Mouse (Mus musculus) hindbrain, embryonic 13.5 days (tissue): ENCODE data around the gene Actn1. TPM values are rescaled to one million over a fixed set of nuclear protein-coding genes. Genes with fewer than 3 reads are reported as not detected.
A peak's percentile ranks its signal among the peaks of the same experiment; 100 is the strongest.

Experiments
- ATAC-seq: fragments of 200-750 bp; cut with Nextera tagmentation; 2 replicates; pipeline ENCODE4 v1.8.0; 2017; ENCODE audit warnings: moderate TSS enrichment; ENCODE audit not compliant: low FRiP score
- H3K27ac ChIP-seq: fragments of 300-500 bp; sonication (generic); 2 replicates; pipeline ENCODE4 v1.5.1; 2015; ENCODE audit warnings: inconsistent platforms, mild to moderate bottlenecking, moderate library complexity
- H3K27me3 ChIP-seq: fragments of 300-500 bp; sonication (generic); 2 replicates; pipeline ENCODE4 v1.6.1; 2015; ENCODE audit warnings: mild to moderate bottlenecking, inconsistent platforms
- H3K36me3 ChIP-seq: fragments of 300-500 bp; sonication (generic); 2 replicates; pipeline ENCODE4 v1.6.1; 2015; ENCODE audit warnings: mild to moderate bottlenecking, inconsistent platforms
- H3K4me1 ChIP-seq: fragments of 300-500 bp; sonication (generic); replicated peaks from 2 replicates; pipeline ENCODE4 v1.6.1; 2015; ENCODE audit warnings: inconsistent platforms
- H3K4me2 ChIP-seq: fragments of 300-500 bp; sonication (generic); 2 replicates; pipeline ENCODE4 v1.6.1; 2015; ENCODE audit warnings: inconsistent platforms, mild to moderate bottlenecking, moderate library complexity
- H3K4me3 ChIP-seq: fragments of 300-500 bp; sonication (generic); 2 replicates; pipeline ENCODE4 v1.5.1; 2015; ENCODE audit warnings: mild to moderate bottlenecking, inconsistent platforms
- H3K9ac ChIP-seq: fragments of 300-500 bp; sonication (generic); 2 replicates; pipeline ENCODE4 v1.6.1; 2015; ENCODE audit warnings: mild to moderate bottlenecking, inconsistent platforms
- H3K9me3 ChIP-seq: fragments of 300-500 bp; sonication (generic); 2 replicates; pipeline ENCODE4 v1.6.1; 2016; ENCODE audit warnings: inconsistent platforms
- WGBS: fragments of 180-500 bp; shearing (Covaris S2); methylation state at CpG from one replicate; pipeline ENCODE4 v1.1.7; 2015; 5-methylcytosine and 5-hydroxymethylcytosine counted together
- polyA plus RNA-seq: library from polyadenylated mRNA; unstranded; fragments of >200 nt; fragmentation: Nextera tagmentation; extraction: Ambion mirVana; gene quantifications from 2 replicates; pipeline ENCODE4 v1.2.1, GENCODE M21; 2015

Gene Actn1
- polyA plus RNA-seq, 1 experiment from 2014 or later = 7.0 TPM

DNA sequence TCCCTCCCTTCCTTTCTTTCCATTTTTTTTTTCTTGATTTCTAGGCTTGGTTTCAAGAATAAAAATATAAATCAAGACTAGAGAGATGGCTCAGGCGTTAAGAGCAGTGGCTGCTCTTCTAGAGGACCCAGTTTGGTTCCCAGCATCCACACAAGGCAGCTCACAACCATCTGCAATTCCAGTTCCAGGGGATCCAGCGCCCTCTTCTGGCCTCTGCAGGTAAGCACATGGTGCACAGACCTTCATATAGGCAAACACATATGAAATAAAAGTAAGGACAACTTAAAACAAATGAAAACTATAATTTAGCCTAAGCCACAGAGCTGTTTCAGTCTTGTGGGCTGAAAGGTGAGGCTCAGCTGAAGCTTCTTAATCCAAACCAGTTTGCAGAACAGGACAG lies 60.4 kb downstream of the Actn1 start:
- Histone ChIP-seq H3K27me3 (no peaks in the 10 kb centered on the region), H3K9me3 (no peaks in the 10 kb centered on the region), H3K4me1 (peaks cover 16% of the 10 kb centered on the region), H3K36me3 (peaks cover 14% of the 10 kb centered on the region), H3K27ac (no peak overlapping the region), H3K4me2 (no peak overlapping the region), H3K9ac (no peak overlapping the region), H3K4me3 (no peak overlapping the region)
- WGBS = 72% methylated on average over 2 of the region's 2 CpGs
- ATAC-seq = no peak

DNA sequence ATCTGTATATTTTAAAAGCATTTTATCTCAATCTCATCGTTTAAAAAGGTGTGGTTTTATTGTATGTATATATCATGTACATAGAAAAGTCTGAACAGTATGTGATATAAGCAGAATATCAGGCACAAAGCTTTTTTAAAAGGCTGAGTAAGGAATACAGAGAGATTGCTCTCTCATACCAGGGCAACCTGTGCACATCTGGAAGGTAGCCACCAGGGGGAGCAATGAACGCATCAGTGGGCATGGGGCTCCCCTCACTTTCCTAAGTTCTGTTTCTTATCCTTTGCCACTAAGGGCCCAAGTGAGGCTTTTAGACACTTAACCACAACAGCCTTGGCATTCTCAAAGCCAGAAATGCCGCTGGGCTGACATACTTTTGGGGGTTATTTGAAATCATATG lies 61.7 kb downstream of the Actn1 start:
- peaks cover 6% of the 10 kb centered on the region for H3K4me1 ChIP-seq
- H3K9me3 ChIP-seq = no peaks in the 10 kb centered on the region
- H3K27ac ChIP-seq = no peak overlapping the region
- H3K9ac ChIP-seq = no peak overlapping the region
- peak; percentile 61; the same call in 1 of the 2 replicates for ATAC-seq
- WGBS = 31% methylated on average over 3 of the region's 3 CpGs
- no peak overlapping the region for H3K4me2 ChIP-seq
- no peaks in the 10 kb centered on the region for H3K27me3 ChIP-seq
- no peak overlapping the region for H3K4me3 ChIP-seq
- peaks cover 17% of the 10 kb centered on the region; the same call in 1 of the 2 replicates for H3K36me3 ChIP-seq

DNA sequence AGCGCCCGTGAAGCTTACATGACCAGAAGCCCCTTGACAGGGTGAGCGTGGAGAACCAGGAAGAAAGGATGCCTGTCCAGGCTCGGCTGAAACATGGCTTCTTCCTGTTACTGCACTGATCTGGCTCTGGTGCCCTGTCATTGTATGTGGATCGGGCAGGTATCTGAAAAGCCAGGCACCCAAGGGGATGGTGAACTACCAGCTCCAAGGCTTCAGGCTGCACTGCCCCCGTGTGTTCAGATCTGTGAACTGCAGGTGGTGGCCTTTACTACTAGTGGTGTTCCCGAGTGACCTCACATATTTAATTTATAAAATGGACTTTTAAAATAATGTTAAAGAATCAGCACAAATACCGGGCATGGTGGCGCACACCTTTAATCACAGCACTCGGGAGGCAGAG lies 62.8 kb downstream of the Actn1 start:
- no peak overlapping the region for H3K27ac ChIP-seq
- 77% methylated on average over 10 of the region's 10 CpGs for WGBS
- peaks cover 28% of the 10 kb centered on the region for H3K36me3 ChIP-seq
- H3K9ac ChIP-seq = no peak overlapping the region
- no peak for ATAC-seq
- no peaks in the 10 kb centered on the region for H3K27me3 ChIP-seq
- H3K4me1 ChIP-seq = no peaks in the 10 kb centered on the region
- H3K9me3 ChIP-seq = no peaks in the 10 kb centered on the region
- no peak overlapping the region for H3K4me3 ChIP-seq
- H3K4me2 ChIP-seq = no peak overlapping the region

DNA sequence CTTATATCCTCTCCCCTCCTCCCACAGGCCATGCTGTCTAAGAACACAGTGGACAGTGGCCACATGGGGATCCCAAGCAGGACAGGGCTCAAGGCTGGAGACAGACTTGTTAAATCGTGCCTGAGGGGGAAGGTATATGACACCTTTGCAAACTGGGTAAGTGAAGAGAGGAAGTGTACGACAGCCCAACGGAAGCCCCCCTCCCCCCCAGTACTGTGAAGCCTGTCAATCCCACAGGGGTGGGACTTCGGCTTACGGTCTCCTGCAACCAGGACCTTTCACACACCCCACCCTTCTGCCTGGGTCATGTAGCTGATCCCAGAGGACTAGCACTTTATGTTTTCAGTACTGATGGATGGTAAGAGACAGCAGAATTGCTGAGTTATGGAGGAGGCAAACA lies 68.4 kb downstream of the Actn1 start:
- ATAC-seq = no peak
- H3K36me3 ChIP-seq = peaks cover 46% of the 10 kb centered on the region
- no peak overlapping the region for H3K27ac ChIP-seq
- no peak overlapping the region for H3K9ac ChIP-seq
- H3K4me1 ChIP-seq = peaks cover 11% of the 10 kb centered on the region
- no peaks in the 10 kb centered on the region for H3K9me3 ChIP-seq
- WGBS = 85% methylated on average over 5 of the region's 5 CpGs
- no peak overlapping the region for H3K4me3 ChIP-seq
- no peak overlapping the region for H3K4me2 ChIP-seq
- no peaks in the 10 kb centered on the region for H3K27me3 ChIP-seq

DNA sequence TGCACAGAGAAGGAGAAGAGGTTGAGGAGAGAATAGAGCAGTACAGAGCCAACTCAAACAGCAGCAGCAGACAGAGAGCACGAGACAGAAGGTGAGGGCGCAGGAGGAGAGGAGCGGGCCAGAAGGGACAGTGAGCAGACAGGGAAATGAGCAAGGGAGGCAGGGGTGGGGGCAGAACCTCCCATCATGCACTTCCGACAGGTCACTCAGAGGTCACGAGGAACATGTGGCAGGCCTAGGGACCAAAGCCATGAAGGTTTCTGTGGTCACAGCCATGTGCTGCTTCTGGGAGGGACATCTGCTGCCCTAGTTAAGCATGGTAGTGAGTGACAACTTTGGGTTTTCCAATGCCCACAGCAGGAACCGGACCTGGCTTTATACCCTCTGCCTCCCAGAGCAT lies 68.8 kb downstream of the Actn1 start:
- Histone ChIP-seq H3K27me3 (no peaks in the 10 kb centered on the region), H3K36me3 (peaks cover 43% of the 10 kb centered on the region), H3K4me1 (peaks cover 11% of the 10 kb centered on the region), H3K9ac (no peak overlapping the region), H3K4me3 (no peak overlapping the region), H3K9me3 (no peaks in the 10 kb centered on the region), H3K4me2 (no peak overlapping the region), H3K27ac (peak overlapping the region; percentile 60)
- WGBS = 65% methylated on average over 6 of the region's 6 CpGs
- no peak for ATAC-seq

DNA sequence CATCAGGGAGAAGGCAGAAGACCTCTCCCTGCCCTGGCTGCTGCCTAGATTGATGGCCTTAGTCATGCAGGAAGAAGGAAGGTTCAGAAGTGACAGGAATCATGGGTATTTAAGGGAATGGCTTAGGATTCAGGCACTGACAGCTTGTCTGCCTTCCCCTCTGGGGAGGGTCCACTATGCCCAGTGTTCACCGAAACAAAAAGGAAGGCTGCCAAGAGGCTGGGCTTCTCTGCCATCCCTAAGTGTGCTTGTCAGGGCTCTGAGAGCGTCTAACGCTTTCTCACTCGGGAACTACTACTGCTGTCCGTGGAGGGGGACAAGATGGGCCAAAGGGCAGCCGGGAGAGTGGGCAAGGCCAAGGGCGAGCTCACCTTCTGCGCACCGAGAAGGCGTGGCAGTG lies 69.3 kb downstream of the Actn1 start:
- ATAC-seq = 0 out of 2 replicates have a peak, but pooled peaks have one; percentile 36
- H3K4me2 ChIP-seq = no peak overlapping the region
- H3K4me3 ChIP-seq = no peak overlapping the region
- peaks cover 11% of the 10 kb centered on the region for H3K4me1 ChIP-seq
- no peaks in the 10 kb centered on the region for H3K27me3 ChIP-seq
- no peak overlapping the region for H3K9ac ChIP-seq
- H3K9me3 ChIP-seq = no peaks in the 10 kb centered on the region
- peak overlapping the region; percentile 60 for H3K27ac ChIP-seq
- WGBS = 78% methylated on average over 10 of the region's 10 CpGs
- peaks cover 39% of the 10 kb centered on the region for H3K36me3 ChIP-seq

DNA sequence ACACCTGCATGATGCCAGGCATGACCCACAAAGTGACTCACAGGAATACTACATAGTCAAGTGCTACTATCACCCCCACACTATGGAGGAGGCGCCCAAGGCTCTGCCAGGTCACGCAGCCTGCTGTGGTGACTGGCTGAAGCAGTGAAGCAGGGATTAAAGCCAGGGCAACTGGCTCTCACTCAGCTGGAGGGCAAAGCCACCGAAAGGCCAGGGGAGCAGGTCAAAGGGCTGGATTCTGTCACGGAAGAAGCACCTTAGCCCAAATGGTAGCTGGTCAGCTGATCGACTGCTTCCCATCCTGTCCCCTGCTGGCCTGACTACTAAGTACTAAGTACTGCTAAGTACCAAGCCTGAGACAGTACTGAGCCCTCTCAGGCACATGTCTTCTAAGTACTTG lies 76.1 kb downstream of the Actn1 start:
- Histone ChIP-seq H3K4me2 (no peak overlapping the region), H3K27ac (no peak overlapping the region), H3K4me3 (no peak overlapping the region), H3K4me1 (no peaks in the 10 kb centered on the region), H3K27me3 (no peaks in the 10 kb centered on the region), H3K36me3 (peaks cover 30% of the 10 kb centered on the region), H3K9me3 (no peaks in the 10 kb centered on the region), H3K9ac (no peak overlapping the region)
- 92% methylated on average over 5 of the region's 5 CpGs for WGBS
- no peak for ATAC-seq

DNA sequence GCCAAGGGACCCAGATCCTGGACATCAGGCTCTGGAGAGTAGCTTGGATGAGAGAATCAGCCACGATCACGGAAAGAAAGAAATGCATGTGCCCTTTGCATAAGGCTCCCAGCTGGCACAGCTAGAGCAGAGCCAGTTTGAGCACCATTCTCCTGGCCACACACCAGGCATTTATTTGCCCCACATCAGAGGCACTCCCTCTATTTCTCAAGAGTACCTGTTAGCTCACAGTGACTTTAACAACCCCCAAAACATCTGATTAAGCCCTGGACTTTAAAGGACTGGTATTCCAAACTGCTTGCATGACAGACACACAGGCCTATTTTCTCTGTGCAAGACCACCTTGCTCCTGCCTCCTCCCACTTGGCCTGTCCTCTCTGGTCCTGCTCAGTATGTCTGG lies 78.3 kb downstream of the Actn1 start:
- no peak overlapping the region for H3K4me2 ChIP-seq
- no peaks in the 10 kb centered on the region for H3K4me1 ChIP-seq
- H3K36me3 ChIP-seq = peaks cover 29% of the 10 kb centered on the region
- H3K27me3 ChIP-seq = no peaks in the 10 kb centered on the region
- no peak overlapping the region for H3K27ac ChIP-seq
- 96% methylated on average over 2 of the region's 2 CpGs for WGBS
- H3K9ac ChIP-seq = no peak overlapping the region
- no peak overlapping the region for H3K4me3 ChIP-seq
- no peaks in the 10 kb centered on the region for H3K9me3 ChIP-seq
- no peak for ATAC-seq

DNA sequence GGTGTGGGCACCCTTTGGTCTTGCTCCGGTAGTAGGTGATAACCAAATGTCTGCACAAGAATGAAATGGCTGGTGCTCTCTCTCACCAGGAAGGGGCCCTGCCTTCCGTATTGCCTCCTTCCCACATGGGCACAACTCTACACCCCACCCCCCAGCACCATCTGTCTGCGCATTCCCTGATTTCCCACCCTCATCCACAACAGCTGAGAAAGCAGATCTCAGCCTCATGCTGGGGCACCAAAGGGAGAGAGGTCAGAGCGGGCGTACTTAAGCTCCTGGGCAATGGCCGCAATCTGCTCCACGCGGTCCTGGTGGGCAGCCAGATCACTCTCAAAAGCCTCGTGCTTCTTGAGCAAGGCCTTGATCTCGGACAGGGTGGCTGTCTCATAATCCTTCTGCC lies 82.1 kb downstream of the Actn1 start:
- no peaks in the 10 kb centered on the region for H3K4me1 ChIP-seq
- no peaks in the 10 kb centered on the region for H3K9me3 ChIP-seq
- H3K36me3 ChIP-seq = peaks cover 43% of the 10 kb centered on the region
- no peak overlapping the region for H3K27ac ChIP-seq
- H3K4me3 ChIP-seq = no peak overlapping the region
- no peak overlapping the region for H3K4me2 ChIP-seq
- WGBS = 73% methylated on average over 10 of the region's 10 CpGs
- H3K27me3 ChIP-seq = no peaks in the 10 kb centered on the region
- ATAC-seq = no peak
- H3K9ac ChIP-seq = no peak overlapping the region

DNA sequence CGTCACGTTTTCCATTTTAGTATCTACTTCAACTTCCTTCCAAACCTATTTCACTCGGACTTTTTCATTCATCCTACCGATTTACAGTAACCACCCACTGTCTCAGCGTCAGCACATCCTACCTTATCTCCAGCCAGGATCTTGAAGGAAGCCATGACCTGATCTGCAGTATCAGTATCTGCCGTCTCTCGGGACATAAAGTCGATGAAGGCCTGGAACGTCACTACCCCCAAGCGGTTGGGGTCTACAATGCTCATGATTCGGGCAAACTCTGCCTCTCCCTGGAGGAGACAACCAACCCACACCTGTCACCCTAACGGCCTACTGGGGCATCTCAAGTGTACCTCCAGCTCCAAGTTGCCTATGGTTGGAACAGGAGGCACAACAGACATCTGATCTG lies 91.4 kb downstream of the Actn1 start:
- H3K9ac ChIP-seq = no peak overlapping the region
- 0 out of 2 replicates have a peak overlapping the region, but pooled peaks have one; percentile 12 for H3K27ac ChIP-seq

DNA sequence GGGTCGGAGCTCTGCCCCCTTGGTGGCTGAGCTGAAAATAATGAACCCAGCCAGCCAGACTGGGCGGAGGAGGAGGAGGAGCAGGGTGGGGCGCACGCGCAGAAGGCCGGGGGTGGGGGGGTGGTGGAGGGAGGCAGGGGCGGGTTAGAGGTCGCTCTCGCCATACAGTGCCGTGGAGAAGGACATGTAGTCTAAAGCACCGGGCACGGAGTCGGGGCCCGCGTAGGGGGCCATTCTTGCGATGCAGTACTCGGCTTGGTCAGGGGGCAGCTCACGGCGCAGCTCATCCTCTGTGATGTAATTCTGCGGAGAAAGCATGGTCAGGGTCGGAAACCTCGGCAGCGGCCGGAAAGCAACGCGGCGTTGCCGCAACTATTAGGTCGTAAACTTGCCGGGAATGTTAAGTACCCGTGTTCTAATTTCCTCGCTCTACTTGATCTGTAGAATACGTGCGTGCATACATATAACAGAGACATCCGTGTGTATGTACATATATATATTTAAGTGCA lies 91.9 kb downstream of the Actn1 start:
- Histone ChIP-seq H3K9ac (peak overlapping the region; percentile 70), H3K9me3 (no peaks in the 10 kb centered on the region), H3K4me1 (peaks cover 4% of the 10 kb centered on the region; the same call in 1 of the 2 replicates), H3K27me3 (no peaks in the 10 kb centered on the region), H3K36me3 (peaks cover 30% of the 10 kb centered on the region), H3K4me2 (peak overlapping the region; percentile 45), H3K27ac (peak overlapping the region; percentile 91), H3K4me3 (peak overlapping the region; percentile 56)
- ATAC-seq = peak; percentile 88
- 18% methylated on average over 35 of the region's 35 CpGs for WGBS

More for the DNA sequence above, 91.4 kb downstream of the Actn1 start:
- peak; percentile 53; the same call in 1 of the 2 replicates for ATAC-seq
- Histone ChIP-seq H3K4me2 (peak overlapping the region; percentile 45), H3K9me3 (no peaks in the 10 kb centered on the region), H3K27me3 (no peaks in the 10 kb centered on the region), H3K36me3 (peaks cover 35% of the 10 kb centered on the region), H3K4me3 (peak overlapping the region; percentile 56), H3K4me1 (peaks cover 4% of the 10 kb centered on the region; the same call in 1 of the 2 replicates)
- 61% methylated on average over 12 of the region's 12 CpGs for WGBS

DNA sequence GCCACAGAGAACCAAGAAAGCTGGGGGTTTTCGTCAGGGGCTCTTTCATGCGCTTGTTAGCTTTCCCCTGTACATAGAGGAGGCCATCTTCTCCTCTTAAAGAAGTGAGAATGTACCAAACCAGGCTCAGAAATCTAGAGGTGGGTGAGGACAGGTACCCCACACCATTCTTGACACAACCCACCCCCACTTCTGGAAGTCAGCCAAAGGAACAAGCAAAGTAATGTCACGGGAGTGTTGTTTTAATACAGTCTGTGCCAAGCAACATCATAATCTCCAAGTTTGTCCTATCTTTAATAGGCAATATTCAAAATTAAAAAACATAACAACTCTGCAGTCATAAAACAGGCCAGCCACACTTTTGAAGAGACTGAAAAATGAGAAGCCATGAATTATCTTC lies 92.8 kb downstream of the Actn1 start:
- H3K4me1 ChIP-seq = peaks cover 4% of the 10 kb centered on the region; the same call in 1 of the 2 replicates
- no peaks in the 10 kb centered on the region for H3K27me3 ChIP-seq
- H3K9me3 ChIP-seq = no peaks in the 10 kb centered on the region
- no peak overlapping the region for H3K9ac ChIP-seq
- WGBS = 84% methylated on average over 3 of the region's 3 CpGs
- no peak overlapping the region for H3K27ac ChIP-seq
- no peak overlapping the region for H3K4me3 ChIP-seq
- H3K4me2 ChIP-seq = 0 out of 2 replicates have a peak overlapping the region, but pooled peaks have one; percentile 45
- no peak for ATAC-seq
- peaks cover 21% of the 10 kb centered on the region for H3K36me3 ChIP-seq

DNA sequence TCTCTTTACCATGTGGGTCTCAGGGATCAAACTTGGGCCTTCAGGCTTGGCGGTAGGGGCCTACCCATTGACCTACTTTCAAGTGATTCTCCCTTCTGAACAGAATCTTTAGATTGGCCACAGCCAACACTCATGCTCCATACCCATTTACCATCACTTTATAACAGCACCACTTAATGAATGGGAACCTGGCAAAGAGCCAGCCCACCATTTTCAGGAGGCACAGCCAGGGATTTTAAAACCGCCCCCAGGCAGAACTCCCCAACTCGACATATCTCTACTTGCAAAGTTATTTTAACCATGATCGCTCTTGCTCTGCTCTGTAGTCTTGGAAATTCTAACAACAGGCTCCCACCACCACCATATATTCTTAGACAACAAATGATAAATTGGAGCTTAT lies 93.5 kb downstream of the Actn1 start:
- H3K9me3 ChIP-seq = no peaks in the 10 kb centered on the region
- 87% methylated on average over 4 of the region's 4 CpGs for WGBS
- ATAC-seq = no peak
- H3K4me1 ChIP-seq = peaks cover 4% of the 10 kb centered on the region; the same call in 1 of the 2 replicates
- H3K9ac ChIP-seq = no peak overlapping the region
- H3K27me3 ChIP-seq = no peaks in the 10 kb centered on the region
- H3K4me3 ChIP-seq = no peak overlapping the region
- no peak overlapping the region for H3K4me2 ChIP-seq
- H3K27ac ChIP-seq = no peak overlapping the region
- peaks cover 19% of the 10 kb centered on the region for H3K36me3 ChIP-seq
